Comparison of ENCODE assay signal across 10 mouse cellular contexts in genomic region chr13:59489143-59489542, GRCm38 (mm10).
A peak's percentile ranks its signal among the peaks of the same experiment; 100 is the strongest.
DNase-seq lines count a peak whose midpoint lies in the region; ATAC-seq and TF ChIP-seq lines count a peak whose summit lies in the region.
"Had no signal": no experiment of that assay in that cellular context is flagged by ENCODE, and none has a peak within 500 bp of the region (broad histone marks: within the 10 kb centered on the region; RNA-seq: fewer than 3 reads in every experiment).

No protein-coding gene starts in this region.

- DNase-seq in cerebellum, adult 2 months: peak in 1 of 2 experiments; percentile 56
- DNase-seq in cerebellum, adult 18-20 months: no peak
- DNase-seq in layer of hippocampus, adult 9-11 months: peak; percentile 27
- DNase-seq in layer of hippocampus, postnatal 36 days: no peak
- peak; percentile 68 for DNase-seq in A20 (ENCODE audit: low read depth, low spot score)
- DNase-seq in adrenal gland, postnatal 4 days (ENCODE audit: low spot score in 2 of 2): no peak
- no peak for DNase-seq in gastrocnemius, postnatal 36 days
- DNase-seq: heart, postnatal 36 days; left cerebral cortex, postnatal 4 days had no signal

- no peaks in the 10 kb centered on the region for H3K27me3 ChIP-seq in cerebellum, adult 2 months (ENCODE audit: control insufficient read depth, insufficient read depth, low read length)
- no peaks in the 10 kb centered on the region for H3K27me3 ChIP-seq in hindbrain, embryonic 16.5 days (replicated peaks; ENCODE audit: control insufficient read depth, insufficient read depth, low read length)

- WGBS in cerebellum, adult 2 months: 20% methylated on average over 2 of the region's 2 CpGs
- 30% methylated on average over 2 of the region's 2 CpGs for WGBS in hindbrain, embryonic 16.5 days

- peaks cover 1% of the 10 kb centered on the region; the same call in 1 of the 2 replicates for H3K36me3 ChIP-seq in hindbrain, embryonic 16.5 days (ENCODE audit: control insufficient read depth, insufficient read depth, low read length)

- no peak overlapping the region for H3K4me2 ChIP-seq in hindbrain, embryonic 16.5 days (ENCODE audit: low read length)

- peak; percentile 66; the same call in 1 of the 2 replicates for ATAC-seq in hindbrain, embryonic 16.5 days

- H3K9ac ChIP-seq in hindbrain, embryonic 16.5 days (ENCODE audit: low read depth, low read length): no peak overlapping the region

- no peak for TF ChIP-seq POLR2A in cerebellum, adult 2 months (IDR thresholded peaks at IDR 0.05; ENCODE audit: borderline replicate concordance, insufficient read depth, low read length)

- intact Hi-C loops in gastrocnemius, postnatal 36 days (cut with DNase I): loop anchor here (5.0 kb wide), 1 partner anchor 852 kb away; no protein-coding TSS in a partner anchor

- H3K4me3 ChIP-seq in cerebellum, adult 2 months (replicated peaks; ENCODE audit: insufficient read depth, low read depth, low read length): no peak overlapping the region
- H3K4me3 ChIP-seq in hindbrain, embryonic 16.5 days (ENCODE audit: low read length): no peak overlapping the region

- peak; percentile 23; the same call in 1 of the 2 replicates for TF ChIP-seq CTCF in cerebellum, adult 2 months (IDR thresholded peaks at IDR 0.05; ENCODE audit: borderline replicate concordance, insufficient read depth, low read depth, low read length)

- H3K27ac ChIP-seq in cerebellum, adult 2 months (ENCODE audit: insufficient read depth, low read length): no peak overlapping the region
- no peak overlapping the region for H3K27ac ChIP-seq in hindbrain, embryonic 16.5 days (ENCODE audit: low read depth, low read length)

- H3K4me1 ChIP-seq in cerebellum, adult 2 months (ENCODE audit: control insufficient read depth, insufficient read depth, low read length): no peaks in the 10 kb centered on the region; the same call in none of the 2 replicates
- H3K4me1 ChIP-seq in hindbrain, embryonic 16.5 days (ENCODE audit: control insufficient read depth, insufficient read depth, low read depth, low read length): no peaks in the 10 kb centered on the region; the same call in 1 of the 2 replicates

- H3K9me3 ChIP-seq in hindbrain, embryonic 16.5 days (ENCODE audit: control insufficient read depth, low read length): no peaks in the 10 kb centered on the region

Comparison
In these comparisons a context has a peak if more than half of its experiments do, and no peak if none do; other contexts are left out.
1. DNase-seq: peak in layer of hippocampus, adult 9-11 months (single experiment) and A20 (single experiment); none in cerebellum, adult 18-20 months (0 of 2), layer of hippocampus, postnatal 36 days (0 of 2), adrenal gland, postnatal 4 days (0 of 2) and gastrocnemius, postnatal 36 days (0 of 2).